Mouse (Mus musculus) kidney, postnatal 0 days (tissue): Measurements from ENCODE around the gene Trim47. TPM values are rescaled to one million over a fixed set of nuclear protein-coding genes. Genes with fewer than 3 reads are reported as not detected.

Experiments
- ATAC-seq: fragments of 200-750 bp; cut with Nextera tagmentation; replicated peaks from 2 replicates; pipeline ENCODE4 v1.8.0; 2017; ENCODE audit warnings: low read depth, moderate number of reproducible peaks, moderate TSS enrichment, moderate library complexity; ENCODE audit not compliant: low FRiP score
- DNase-seq: peaks from one replicate; pipeline ENCODE4 v3.0.0-alpha.2; 2016; ENCODE audit warnings: low spot score
- H3K27ac ChIP-seq: fragments of 300-500 bp; sonication (generic); 2 replicates; pipeline ENCODE4 v1.5.1; 2014; ENCODE audit warnings: mild to moderate bottlenecking
- H3K27me3 ChIP-seq: fragments of 300-500 bp; sonication (generic); 2 replicates; pipeline ENCODE4 v1.6.1; 2014; ENCODE audit warnings: low read length, mixed read lengths; ENCODE audit not compliant: insufficient read depth
- H3K36me3 ChIP-seq: fragments of 300-500 bp; sonication (generic); 2 replicates; pipeline ENCODE4 v1.6.1; 2014; ENCODE audit warnings: low read length, mixed read lengths; ENCODE audit not compliant: insufficient read depth
- H3K4me1 ChIP-seq: fragments of 300-500 bp; sonication (generic); replicated peaks from 2 replicates; pipeline ENCODE4 v1.6.1; 2014; ENCODE audit warnings: antibody characterized with exemption, low read length, mixed read lengths; ENCODE audit not compliant: insufficient read depth
- H3K4me2 ChIP-seq: fragments of 300-500 bp; sonication (generic); 2 replicates; pipeline ENCODE4 v1.6.1; 2014; ENCODE audit warnings: mild to moderate bottlenecking, low read length, moderate library complexity, mixed read lengths
- H3K4me3 ChIP-seq: fragments of 300-500 bp; sonication (generic); replicated peaks from 2 replicates; pipeline ENCODE4 v1.5.1; 2014; ENCODE audit warnings: low read depth, low read length
- H3K9ac ChIP-seq: fragments of 300-500 bp; sonication (generic); 2 replicates; pipeline ENCODE4 v1.6.1; 2014; ENCODE audit warnings: low read depth, low read length
- H3K9me3 ChIP-seq: fragments of 300-500 bp; sonication (generic); replicated peaks from 2 replicates; pipeline ENCODE4 v1.6.1; 2016; ENCODE audit warnings: low read length, inconsistent platforms, mixed read lengths
- CTCF ChIP-seq: IDR thresholded peaks from 2 replicates; pipeline ENCODE4 v1.5.1; 2016; ENCODE audit warnings: antibody characterized with exemption, low read depth, mild to moderate bottlenecking, moderate library complexity
- WGBS: fragments of 180-500 bp; shearing (Covaris S2); extraction: QIAGEN DNeasy Blood & Tissue Kit; methylation state at CpG from one replicate; pipeline ENCODE4 v1.1.7; 2014; 5-methylcytosine and 5-hydroxymethylcytosine counted together
- polyA plus RNA-seq: library from polyadenylated mRNA; unstranded; fragments of >200 nt; fragmentation: Nextera tagmentation; extraction: Ambion mirVana; gene quantifications from 2 replicates; pipeline ENCODE4 v1.2.1, GENCODE M21; 2015

The Trim47 gene
- polyA plus RNA-seq, 1 experiment from 2014 or later, result 40.8 TPM

DNA sequence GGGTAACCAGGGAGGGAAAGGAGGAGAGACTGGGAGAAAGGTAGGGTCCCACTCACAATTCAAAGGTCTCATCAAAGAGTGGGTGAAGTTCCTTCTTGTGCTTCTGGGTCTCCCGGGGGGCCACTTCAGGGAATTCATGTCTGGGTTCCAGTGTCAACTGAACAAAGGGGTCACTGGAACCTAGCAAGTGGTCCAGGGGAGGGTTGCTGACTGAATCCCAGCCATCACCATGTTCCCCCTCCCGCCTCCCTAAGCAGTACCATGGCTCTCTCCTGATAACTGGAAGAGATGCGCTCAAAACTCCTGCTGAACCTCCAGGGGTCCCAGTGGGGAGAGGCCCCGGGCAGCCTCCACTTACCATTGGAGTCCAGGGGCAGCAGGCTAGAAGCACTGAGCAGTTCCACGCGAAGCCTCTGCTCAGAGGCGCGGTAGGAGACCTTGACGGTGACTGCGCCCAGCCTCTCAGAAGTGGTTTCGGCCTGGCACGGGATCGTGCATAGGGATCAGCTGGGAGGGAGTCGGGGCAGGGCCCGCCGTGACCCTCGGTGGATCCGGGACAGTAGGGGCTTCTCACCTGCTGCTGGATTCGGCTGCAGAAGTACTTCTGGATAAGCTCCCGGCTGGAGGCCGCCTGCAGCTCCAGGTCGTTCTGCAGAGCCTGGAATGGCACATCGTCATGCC, 62.7 kb downstream of the Trim47 start:
- no peak overlapping the region for H3K9ac ChIP-seq
- DNase-seq, result no peak
- no peaks in the 10 kb centered on the region for H3K4me1 ChIP-seq
- WGBS, result 66% methylated on average over 23 of the region's 23 CpGs
- peaks cover 17% of the 10 kb centered on the region for H3K36me3 ChIP-seq
- no peak for TF ChIP-seq CTCF
- no peak overlapping the region for H3K4me2 ChIP-seq
- no peak overlapping the region for H3K4me3 ChIP-seq
- no peaks in the 10 kb centered on the region for H3K9me3 ChIP-seq
- H3K27me3 ChIP-seq, result no peaks in the 10 kb centered on the region
- no peak for ATAC-seq
- no peak overlapping the region for H3K27ac ChIP-seq

DNA sequence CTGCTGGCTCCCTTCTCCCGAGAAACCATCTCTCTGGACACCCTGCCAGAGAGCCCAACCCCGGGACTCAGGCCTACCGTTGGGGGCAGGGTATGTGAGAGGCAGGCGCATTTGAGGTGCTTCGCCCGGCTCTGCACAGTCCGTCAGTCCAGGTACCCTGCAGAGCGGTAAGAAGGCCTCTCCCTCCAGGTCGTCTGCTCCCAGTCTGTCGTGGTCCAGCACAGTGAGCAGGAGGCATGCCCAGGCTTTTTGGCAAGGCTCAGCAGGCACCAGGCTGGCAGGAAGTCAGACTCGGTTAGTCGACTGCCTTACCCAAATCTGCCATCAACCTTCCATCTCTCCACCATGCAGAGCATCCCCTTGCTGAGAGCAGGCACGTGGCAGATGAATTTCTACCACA, 63.4 kb downstream of the Trim47 start:
- Histone ChIP-seq H3K27me3 (no peaks in the 10 kb centered on the region), H3K4me2 (no peak overlapping the region), H3K36me3 (peaks cover 25% of the 10 kb centered on the region), H3K9ac (no peak overlapping the region), H3K4me1 (no peaks in the 10 kb centered on the region), H3K4me3 (no peak overlapping the region), H3K9me3 (no peaks in the 10 kb centered on the region), H3K27ac (no peak overlapping the region)
- WGBS, result 62% methylated on average over 13 of the region's 13 CpGs
- TF ChIP-seq CTCF, result no peak
- ATAC-seq, result no peak
- no peak for DNase-seq

DNA sequence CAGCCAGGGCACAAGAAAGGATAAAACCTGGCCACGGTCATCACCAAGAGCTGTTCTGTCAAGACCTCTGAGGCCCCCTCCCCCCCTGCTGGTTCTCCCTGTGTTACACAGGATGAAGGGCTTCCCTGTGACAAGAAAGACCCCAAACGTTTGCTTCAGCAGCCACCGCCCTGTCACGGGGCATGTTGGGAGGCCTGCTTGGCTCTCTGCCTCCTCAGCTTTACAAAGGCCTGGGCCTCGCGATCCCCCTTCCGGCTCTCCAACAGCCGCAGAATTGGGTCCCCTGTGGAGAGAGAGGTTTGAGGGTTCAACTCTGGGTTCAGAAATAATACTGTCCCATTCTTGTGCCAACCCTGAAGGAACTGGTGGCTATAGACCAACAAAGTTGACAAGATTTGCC, 64.5 kb downstream of the Trim47 start:
- H3K4me1 ChIP-seq, result no peaks in the 10 kb centered on the region
- 73% methylated on average over 8 of the region's 8 CpGs for WGBS
- no peak overlapping the region for H3K27ac ChIP-seq
- H3K4me2 ChIP-seq, result no peak overlapping the region
- H3K9me3 ChIP-seq, result no peaks in the 10 kb centered on the region
- DNase-seq (no peak), ATAC-seq (no peak)
- peaks cover 35% of the 10 kb centered on the region for H3K36me3 ChIP-seq
- no peaks in the 10 kb centered on the region for H3K27me3 ChIP-seq
- TF ChIP-seq CTCF, result no peak
- no peak overlapping the region for H3K9ac ChIP-seq
- no peak overlapping the region for H3K4me3 ChIP-seq

DNA sequence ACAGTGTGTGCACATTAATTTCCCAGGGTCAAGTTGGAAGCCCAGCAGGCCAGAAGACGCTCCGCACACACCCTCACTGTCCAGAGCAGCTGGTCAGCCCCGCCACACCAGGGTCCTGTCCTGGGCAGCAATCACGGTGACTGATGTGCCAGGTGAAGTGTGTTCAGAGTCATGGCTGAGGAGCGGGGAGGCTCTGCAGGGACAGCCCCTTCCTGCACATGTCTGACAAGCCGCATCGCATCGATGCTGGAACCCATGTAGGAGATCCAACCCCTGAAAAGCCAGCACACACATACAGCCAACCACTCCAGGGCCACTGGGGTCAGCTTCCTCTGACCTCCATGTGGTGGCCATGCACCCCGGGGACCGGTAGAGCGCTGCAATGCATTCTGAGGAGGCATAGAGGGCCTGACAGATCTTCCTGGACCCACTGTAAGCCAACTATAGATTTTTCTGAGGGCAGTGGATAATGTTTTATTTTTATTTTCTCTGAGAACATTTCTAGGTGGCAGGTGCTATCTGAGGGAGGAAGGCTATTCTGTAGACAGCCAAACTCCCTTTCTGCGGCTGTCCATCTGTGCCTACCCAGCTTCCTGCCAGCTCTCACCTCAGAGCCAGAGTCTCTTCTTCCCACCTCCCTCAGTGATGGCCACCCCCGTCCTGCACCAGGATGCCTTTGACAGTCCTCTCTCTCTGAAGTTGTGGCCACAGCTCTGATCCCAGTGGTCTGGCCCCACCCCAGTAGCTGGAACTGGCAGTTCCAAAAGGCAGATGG, 65.2 kb downstream of the Trim47 start:
- 82% methylated on average over 13 of the region's 13 CpGs for WGBS
- ATAC-seq (no peak), DNase-seq (no peak)
- no peak overlapping the region for H3K4me2 ChIP-seq
- TF ChIP-seq CTCF, result no peak
- no peaks in the 10 kb centered on the region for H3K4me1 ChIP-seq
- H3K4me3 ChIP-seq, result no peak overlapping the region
- peaks cover 42% of the 10 kb centered on the region for H3K36me3 ChIP-seq
- H3K27ac ChIP-seq, result no peak overlapping the region
- H3K27me3 ChIP-seq, result no peaks in the 10 kb centered on the region
- no peak overlapping the region for H3K9ac ChIP-seq
- H3K9me3 ChIP-seq, result no peaks in the 10 kb centered on the region

DNA sequence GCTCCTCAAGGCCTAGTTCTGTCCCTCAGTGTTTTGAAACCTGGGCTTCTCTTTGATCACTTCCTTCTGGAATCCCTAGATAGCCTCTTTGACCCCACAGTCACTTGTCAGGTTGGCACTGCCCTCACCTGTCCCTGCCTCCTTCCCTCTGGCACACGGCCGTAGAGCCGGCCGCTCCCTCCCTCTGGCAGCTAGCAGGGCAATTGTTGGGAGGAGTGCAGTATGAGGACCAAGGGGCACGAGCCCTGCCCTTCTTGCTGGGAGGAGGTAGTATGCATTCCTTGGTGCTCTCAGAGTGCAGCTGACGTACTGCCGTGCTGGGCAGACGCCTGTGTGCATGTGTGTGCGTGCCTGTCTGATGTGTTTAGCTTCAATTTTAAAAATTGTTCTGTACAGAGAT, 66.4 kb downstream of the Trim47 start:
- Histone ChIP-seq H3K36me3 (peaks cover 53% of the 10 kb centered on the region), H3K4me2 (no peak overlapping the region), H3K27ac (no peak overlapping the region), H3K9ac (no peak overlapping the region), H3K9me3 (no peaks in the 10 kb centered on the region), H3K4me3 (no peak overlapping the region), H3K27me3 (no peaks in the 10 kb centered on the region), H3K4me1 (no peaks in the 10 kb centered on the region)
- 77% methylated on average over 9 of the region's 9 CpGs for WGBS
- TF ChIP-seq CTCF, result no peak
- no peak for DNase-seq
- ATAC-seq, result no peak

DNA sequence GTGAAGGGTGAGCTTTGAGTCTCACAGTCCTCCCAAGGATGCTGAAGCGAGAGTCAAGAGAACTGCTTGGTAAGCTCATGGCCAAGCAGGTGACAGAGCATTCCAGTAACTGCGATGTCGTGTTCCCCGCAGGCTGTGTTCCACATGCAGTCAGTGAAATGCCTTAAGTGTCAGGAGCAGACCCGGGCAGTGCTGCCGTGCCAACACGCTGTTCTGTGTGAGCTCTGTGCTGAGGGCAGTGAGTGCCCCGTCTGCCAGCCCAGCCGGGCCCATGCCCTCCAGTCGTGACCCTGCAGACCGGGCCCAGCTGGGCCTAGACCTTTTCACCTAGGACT, 67.4 kb downstream of the Trim47 start:
- Histone ChIP-seq H3K9ac (no peak overlapping the region), H3K27me3 (no peaks in the 10 kb centered on the region), H3K27ac (no peak overlapping the region), H3K9me3 (no peaks in the 10 kb centered on the region), H3K36me3 (peaks cover 62% of the 10 kb centered on the region), H3K4me2 (no peak overlapping the region), H3K4me1 (no peaks in the 10 kb centered on the region), H3K4me3 (no peak overlapping the region)
- no peak for ATAC-seq
- no peak for DNase-seq
- WGBS, result 91% methylated on average over 11 of the region's 11 CpGs
- TF ChIP-seq CTCF, result no peak
